Mouse (Mus musculus): ENCODE results near the gene March9.

DNA sequence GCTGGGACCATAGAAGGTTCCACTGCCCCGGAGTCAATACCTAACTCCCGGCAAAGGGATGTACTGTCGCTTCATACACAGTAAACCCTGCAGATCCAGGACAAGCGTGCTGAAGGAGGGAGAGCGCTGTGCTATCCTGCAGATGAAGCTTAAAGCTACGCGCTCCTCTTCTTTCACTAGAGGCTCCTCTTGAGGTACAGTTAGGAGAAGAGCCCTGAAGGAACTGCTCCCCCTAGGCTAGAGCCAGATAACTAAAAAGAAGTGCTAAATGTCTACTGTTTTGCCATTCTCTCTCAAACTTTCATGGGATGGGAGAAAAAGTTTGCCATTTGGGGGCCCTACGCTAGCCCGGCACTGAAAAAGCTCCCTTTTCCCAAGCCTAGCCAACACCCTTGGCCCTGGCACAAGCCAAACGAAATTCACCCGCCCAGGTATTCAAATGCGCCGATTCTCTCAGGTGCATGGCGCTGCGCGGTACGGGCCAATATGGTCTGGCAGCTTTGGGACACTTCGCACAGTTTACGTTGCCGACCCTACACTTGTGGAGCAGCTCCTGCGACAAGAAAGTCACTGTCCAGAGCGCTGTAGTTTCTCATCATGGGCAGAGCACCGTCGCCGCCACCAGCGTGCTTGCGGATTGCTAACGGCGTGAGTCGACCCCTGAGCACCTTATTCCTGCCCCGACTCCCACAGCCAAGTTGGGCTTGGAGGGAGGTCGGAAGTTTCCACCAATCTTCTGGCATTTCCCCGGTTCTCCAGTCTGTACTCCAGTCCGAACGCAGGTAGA lies 11.2 kb downstream of the March9 start:
- TF ChIP-seq CTCF (IDR thresholded peaks at IDR 0.05; ENCODE audit: insufficient read depth, low read depth, low read length) (no peak), POLR2A (IDR thresholded peaks at IDR 0.05; ENCODE audit: insufficient read depth, low read depth, low read length) (no peak)
